Mouse (Mus musculus) midbrain, embryonic 16.5 days (tissue): ENCODE results near the gene Vezt. TPM values are rescaled to one million over a fixed set of nuclear protein-coding genes. Genes with fewer than 3 reads are reported as not detected.

ENCODE experiments used
- ATAC-seq: fragments of 200-750 bp; cut with Nextera tagmentation; 2 replicates; pipeline ENCODE4 v1.8.0; 2017; ENCODE audit warnings: moderate TSS enrichment
- H3K27ac ChIP-seq: fragments of 300-500 bp; sonication (generic); 2 replicates; pipeline ENCODE4 v1.5.1; 2014; ENCODE audit warnings: mild to moderate bottlenecking, low read length, mixed read lengths
- H3K27me3 ChIP-seq: fragments of 300-500 bp; sonication (generic); 2 replicates; pipeline ENCODE4 v1.6.1; 2014; ENCODE audit warnings: low read depth, low read length, mixed read lengths; ENCODE audit not compliant: control insufficient read depth, insufficient read depth
- H3K36me3 ChIP-seq: fragments of 300-500 bp; sonication (generic); 2 replicates; pipeline ENCODE4 v1.6.1; 2014; ENCODE audit warnings: mild to moderate bottlenecking, low read length, moderate library complexity, mixed read lengths; ENCODE audit not compliant: control insufficient read depth, insufficient read depth
- H3K4me1 ChIP-seq: fragments of 300-500 bp; sonication (generic); 2 replicates; pipeline ENCODE4 v1.6.1; 2014; ENCODE audit warnings: mild to moderate bottlenecking, low read length, mixed read lengths; ENCODE audit not compliant: control insufficient read depth, insufficient read depth
- H3K4me2 ChIP-seq: fragments of 300-500 bp; sonication (generic); 2 replicates; pipeline ENCODE4 v1.6.1; 2014; ENCODE audit warnings: mild to moderate bottlenecking, low read length, mixed read lengths
- H3K4me3 ChIP-seq: fragments of 300-500 bp; sonication (generic); 2 replicates; pipeline ENCODE4 v1.5.1; 2014; ENCODE audit warnings: low read depth, mild to moderate bottlenecking, low read length, moderate library complexity, mixed read lengths
- H3K9ac ChIP-seq: fragments of 300-500 bp; sonication (generic); 2 replicates; pipeline ENCODE4 v1.6.1; 2014; ENCODE audit warnings: low read depth, low read length, mixed read lengths
- H3K9me3 ChIP-seq: fragments of 300-500 bp; sonication (generic); replicated peaks from 2 replicates; pipeline ENCODE4 v1.6.1; 2014; ENCODE audit warnings: mild to moderate bottlenecking, low read length, mixed read lengths; ENCODE audit not compliant: control insufficient read depth, poor library complexity, severe bottlenecking
- WGBS: fragments of 180-500 bp; shearing (Covaris S2); extraction: QIAGEN DNeasy Blood & Tissue Kit; methylation state at CpG from one replicate; pipeline ENCODE4 v1.1.7; 2014; 5-methylcytosine and 5-hydroxymethylcytosine counted together
- polyA plus RNA-seq: library from polyadenylated mRNA; unstranded; fragments of >200 nt; fragmentation: Nextera tagmentation; extraction: Ambion mirVana; gene quantifications from 2 replicates; pipeline ENCODE4 v1.2.1, GENCODE M21; 2015

The Vezt gene
- polyA plus RNA-seq, 1 experiment from 2014 or later: 59.4 TPM

- Histone ChIP-seq H3K36me3 (no peaks in the 10 kb centered on the region), H3K9me3 (no peaks in the 10 kb centered on the region), H3K4me3 (no peak overlapping the region), H3K4me2 (no peak overlapping the region), H3K4me1 (no peaks in the 10 kb centered on the region), H3K27me3 (no peaks in the 10 kb centered on the region; the same call in 1 of the 2 replicates), H3K9ac (no peak overlapping the region), H3K27ac (no peak overlapping the region)
- no peak for ATAC-seq
- 94% methylated on average over 13 of the region's 13 CpGs for WGBS
Observed at GRCm38 (mm10) chr10:94045301-94045700, 9.7 kb upstream of the Vezt start.

- Histone ChIP-seq H3K27ac (no peak overlapping the region), H3K4me2 (no peak overlapping the region), H3K9ac (no peak overlapping the region), H3K9me3 (no peaks in the 10 kb centered on the region), H3K27me3 (no peaks in the 10 kb centered on the region; the same call in 1 of the 2 replicates), H3K36me3 (no peaks in the 10 kb centered on the region), H3K4me1 (no peaks in the 10 kb centered on the region), H3K4me3 (no peak overlapping the region)
- WGBS: 27% methylated on average over 10 of the region's 10 CpGs
- no peak for ATAC-seq
Observed at GRCm38 (mm10) chr10:94043908-94044307, 8.3 kb upstream of the Vezt start.

- H3K27me3 ChIP-seq: no peaks in the 10 kb centered on the region; the same call in 1 of the 2 replicates
Observed at GRCm38 (mm10) chr10:94038366-94039260, 3.0 kb upstream of the Vezt start.

DNA sequence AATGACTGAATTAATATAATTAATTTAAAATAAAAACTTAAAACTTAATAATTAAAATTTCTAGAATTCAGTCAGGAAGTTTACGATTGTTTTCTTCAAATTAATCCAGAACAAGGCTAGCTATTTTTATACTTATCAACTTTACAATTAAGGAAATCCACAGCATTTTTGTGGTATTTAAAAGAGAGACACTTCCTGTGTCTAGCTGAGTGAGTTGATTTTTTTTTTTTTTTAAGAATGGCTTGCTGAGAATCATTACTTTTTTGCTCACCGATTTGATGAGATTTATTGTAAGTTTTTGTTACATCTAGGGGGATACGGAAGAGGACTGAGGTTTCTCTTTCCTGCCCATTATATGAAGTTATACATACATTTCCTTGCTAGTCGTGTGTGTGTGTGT lies 2.0 kb upstream of the Vezt start:
- no peak for ATAC-seq
- H3K9me3 ChIP-seq: no peaks in the 10 kb centered on the region
- H3K9ac ChIP-seq: no peak overlapping the region
- H3K36me3 ChIP-seq: no peaks in the 10 kb centered on the region
- no peaks in the 10 kb centered on the region for H3K27me3 ChIP-seq
- no peak overlapping the region for H3K27ac ChIP-seq
- 75% methylated on average over 4 of the region's 4 CpGs for WGBS
- H3K4me1 ChIP-seq: peaks cover 21% of the 10 kb centered on the region
- H3K4me3 ChIP-seq: no peak overlapping the region
- no peak overlapping the region for H3K4me2 ChIP-seq

More at GRCm38 (mm10) chr10:94038366-94039260, 3.0 kb upstream of the Vezt start:
- Histone ChIP-seq H3K4me2 (no peak overlapping the region; the same call in 1 of the 2 replicates), H3K9me3 (no peaks in the 10 kb centered on the region), H3K27ac (no peak overlapping the region), H3K4me1 (peaks cover 12% of the 10 kb centered on the region), H3K36me3 (no peaks in the 10 kb centered on the region), H3K9ac (no peak overlapping the region), H3K4me3 (no peak overlapping the region)
- WGBS: 68% methylated on average over 7 of the region's 7 CpGs
- no peak for ATAC-seq

- 33% methylated on average over 9 of the region's 9 CpGs for WGBS
Observed at GRCm38 (mm10) chr10:94037196-94037595, 1.6 kb upstream of the Vezt start.

DNA sequence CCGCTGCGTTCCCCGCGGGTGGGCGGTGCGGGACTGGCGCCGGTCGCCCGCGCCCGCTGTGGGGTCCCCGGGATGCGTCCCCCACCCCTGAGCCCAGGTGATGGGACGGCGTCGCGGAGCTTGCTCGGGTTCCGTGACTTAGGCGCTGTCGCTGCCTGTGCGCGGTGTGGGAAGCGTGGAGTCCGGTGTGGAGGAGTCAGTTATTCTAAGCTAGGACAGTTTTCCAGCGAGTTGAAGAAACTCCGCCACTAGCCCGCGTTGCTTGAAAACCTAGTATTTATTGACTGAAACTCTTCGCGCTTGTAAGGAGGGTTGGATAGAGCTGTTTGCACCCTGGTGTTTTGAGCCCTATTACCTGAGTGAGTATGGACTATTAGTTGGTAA lies 750 bp upstream of the Vezt start:
- Histone ChIP-seq H3K4me2 (peak overlapping the region; percentile 83), H3K27me3 (no peaks in the 10 kb centered on the region), H3K9me3 (no peaks in the 10 kb centered on the region), H3K36me3 (no peaks in the 10 kb centered on the region), H3K4me3 (peak overlapping the region; percentile 70), H3K4me1 (peaks cover 30% of the 10 kb centered on the region), H3K27ac (peak overlapping the region; percentile 57), H3K9ac (peak overlapping the region; percentile 76)
- peak; percentile 37 for ATAC-seq
- WGBS: under 1% methylated on average over 32 of the region's 32 CpGs

More at GRCm38 (mm10) chr10:94037196-94037595, 1.6 kb upstream of the Vezt start:
- H3K27me3 ChIP-seq: no peaks in the 10 kb centered on the region
- ATAC-seq: no peak
- H3K4me3 ChIP-seq: no peak overlapping the region
- no peak overlapping the region for H3K27ac ChIP-seq
- peak overlapping the region; percentile 21; the same call in 1 of the 2 replicates for H3K4me2 ChIP-seq
- H3K36me3 ChIP-seq: no peaks in the 10 kb centered on the region
- no peak overlapping the region for H3K9ac ChIP-seq
- peaks cover 25% of the 10 kb centered on the region for H3K4me1 ChIP-seq
- no peaks in the 10 kb centered on the region for H3K9me3 ChIP-seq

DNA sequence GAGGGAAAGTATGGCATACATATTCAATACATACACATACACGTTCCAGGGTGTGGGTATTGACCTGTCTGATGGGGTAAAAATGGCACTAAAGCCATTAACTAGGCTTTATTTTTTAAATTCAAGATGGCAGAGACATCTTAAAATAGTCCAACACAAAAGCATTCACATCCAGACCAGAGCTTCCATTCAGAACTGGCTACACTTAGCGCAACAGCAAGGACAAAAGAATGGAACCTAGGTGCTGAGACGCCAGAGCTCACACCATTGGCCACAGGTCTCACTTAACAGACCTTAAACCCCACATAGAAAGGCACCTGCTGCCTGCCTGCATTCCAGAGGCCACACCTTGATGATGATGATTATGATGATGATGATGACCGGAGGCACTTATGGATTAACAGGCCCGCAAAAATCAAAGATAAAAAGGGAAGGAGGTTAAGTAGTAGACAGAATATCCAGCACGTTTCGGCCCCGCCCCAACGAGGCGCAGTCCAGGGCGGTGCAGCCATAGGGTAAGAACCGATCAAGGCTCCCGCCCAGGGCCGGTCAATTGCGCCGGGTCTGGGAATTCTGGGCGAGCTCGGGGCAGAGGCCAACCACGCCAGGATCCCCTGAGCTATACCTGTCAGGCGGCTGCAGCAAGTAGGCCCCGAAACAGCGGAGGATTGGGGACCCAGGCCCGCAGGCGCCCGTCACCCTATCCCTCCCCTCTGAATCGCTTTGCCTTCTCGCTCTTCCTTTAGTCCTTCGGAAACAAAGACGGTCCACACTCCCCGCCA lies 550 bp downstream of the Vezt start:
- no peaks in the 10 kb centered on the region for H3K27me3 ChIP-seq
- ATAC-seq: peak; percentile 81
- peak overlapping the region; percentile 88 for H3K9ac ChIP-seq
- whole genome bisulfite sequencing: under 1% methylated on average over 30 of the region's 30 CpGs
- no peaks in the 10 kb centered on the region for H3K9me3 ChIP-seq
- peaks cover 33% of the 10 kb centered on the region for H3K4me1 ChIP-seq
- H3K4me2 ChIP-seq: peak overlapping the region; percentile 82
- H3K27ac ChIP-seq: peak overlapping the region; percentile 88
- no peaks in the 10 kb centered on the region for H3K36me3 ChIP-seq
- H3K4me3 ChIP-seq: peak overlapping the region; percentile 70

DNA sequence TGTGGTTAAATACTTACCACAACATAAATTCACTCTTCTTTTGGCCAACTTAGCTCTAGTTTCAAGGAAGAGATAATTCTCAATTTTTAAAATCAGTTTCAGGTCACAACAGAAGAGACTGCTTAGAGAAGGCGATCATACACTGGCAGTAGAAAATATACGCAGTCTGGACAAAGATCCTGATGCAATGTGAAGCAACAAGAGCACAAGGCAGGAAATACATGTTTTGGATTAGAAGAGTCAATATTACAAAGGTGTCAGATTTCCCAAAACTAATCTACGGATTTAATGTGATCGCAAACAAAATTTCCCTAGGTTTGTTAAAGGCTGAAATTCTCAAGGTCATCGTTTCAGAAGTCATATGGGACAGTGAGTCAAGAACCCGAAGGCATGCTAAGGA lies 4.5 kb downstream of the Vezt start:
- Histone ChIP-seq H3K9me3 (no peaks in the 10 kb centered on the region), H3K4me2 (no peak overlapping the region), H3K27ac (no peak overlapping the region), H3K36me3 (peaks cover 5% of the 10 kb centered on the region; the same call in 1 of the 2 replicates), H3K27me3 (no peaks in the 10 kb centered on the region), H3K9ac (no peak overlapping the region), H3K4me1 (peaks cover 30% of the 10 kb centered on the region), H3K4me3 (no peak overlapping the region)
- 93% methylated on average over 6 of the region's 6 CpGs for WGBS
- no peak for ATAC-seq
